Mouse (Mus musculus) cerebellum, adult 2 months (tissue): ENCODE data around the gene Ubr2.
A peak's percentile ranks its signal among the peaks of the same experiment; 100 is the strongest.

ENCODE experiments used
- CTCF ChIP-seq: fragments of 200-500 bp; IDR thresholded peaks from 2 replicates; pipeline ENCODE4 v1.5.1; 2011; ENCODE audit warnings: low read depth, mild to moderate bottlenecking, control low read depth, low read length, moderate library complexity, borderline replicate concordance; ENCODE audit not compliant: insufficient read depth
- POLR2A ChIP-seq: fragments of 200-500 bp; IDR thresholded peaks from 2 replicates; pipeline ENCODE4 v1.6.1; 2011; ENCODE audit warnings: low read length, control low read depth, borderline replicate concordance; ENCODE audit not compliant: insufficient read depth

DNA sequence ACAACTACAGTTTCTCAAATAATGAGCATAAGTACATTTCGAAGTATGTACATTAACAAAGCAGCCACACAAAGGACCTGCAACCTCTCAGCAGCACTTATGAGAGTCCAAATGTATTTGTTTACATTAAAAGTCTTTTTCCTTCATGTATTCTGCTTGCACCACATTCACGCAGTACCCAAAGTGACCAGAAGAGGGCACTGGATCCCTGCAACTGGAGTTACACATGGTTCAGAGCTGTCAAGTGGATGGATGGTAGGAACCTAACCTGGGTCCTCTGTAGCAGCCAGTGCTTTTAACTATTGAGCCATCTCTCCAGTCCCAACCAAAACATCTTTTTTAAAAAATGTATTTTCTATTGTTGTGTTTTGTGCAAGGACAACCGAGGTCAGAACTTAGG, 35.2 kb downstream of the Ubr2 start:
- peak; percentile 74 for TF ChIP-seq CTCF
- no peak for TF ChIP-seq POLR2A
